Mouse (Mus musculus) kidney, postnatal 0 days (tissue): ENCODE data around the gene Jsrp1. TPM values are rescaled to one million over a fixed set of nuclear protein-coding genes. Genes with fewer than 3 reads are reported as not detected.

ENCODE experiments used
- ATAC-seq: fragments of 200-750 bp; cut with Nextera tagmentation; replicated peaks from 2 replicates; pipeline ENCODE4 v1.8.0; 2017; ENCODE audit warnings: low read depth, moderate number of reproducible peaks, moderate TSS enrichment, moderate library complexity; ENCODE audit not compliant: low FRiP score
- DNase-seq: peaks from one replicate; pipeline ENCODE4 v3.0.0-alpha.2; 2016; ENCODE audit warnings: low spot score
- H3K27ac ChIP-seq: fragments of 300-500 bp; sonication (generic); 2 replicates; pipeline ENCODE4 v1.5.1; 2014; ENCODE audit warnings: mild to moderate bottlenecking
- H3K27me3 ChIP-seq: fragments of 300-500 bp; sonication (generic); 2 replicates; pipeline ENCODE4 v1.6.1; 2014; ENCODE audit warnings: low read length, mixed read lengths; ENCODE audit not compliant: insufficient read depth
- H3K36me3 ChIP-seq: fragments of 300-500 bp; sonication (generic); 2 replicates; pipeline ENCODE4 v1.6.1; 2014; ENCODE audit warnings: low read length, mixed read lengths; ENCODE audit not compliant: insufficient read depth
- H3K4me1 ChIP-seq: fragments of 300-500 bp; sonication (generic); replicated peaks from 2 replicates; pipeline ENCODE4 v1.6.1; 2014; ENCODE audit warnings: antibody characterized with exemption, low read length, mixed read lengths; ENCODE audit not compliant: insufficient read depth
- H3K4me2 ChIP-seq: fragments of 300-500 bp; sonication (generic); 2 replicates; pipeline ENCODE4 v1.6.1; 2014; ENCODE audit warnings: mild to moderate bottlenecking, low read length, moderate library complexity, mixed read lengths
- H3K4me3 ChIP-seq: fragments of 300-500 bp; sonication (generic); replicated peaks from 2 replicates; pipeline ENCODE4 v1.5.1; 2014; ENCODE audit warnings: low read depth, low read length
- H3K9ac ChIP-seq: fragments of 300-500 bp; sonication (generic); 2 replicates; pipeline ENCODE4 v1.6.1; 2014; ENCODE audit warnings: low read depth, low read length
- H3K9me3 ChIP-seq: fragments of 300-500 bp; sonication (generic); replicated peaks from 2 replicates; pipeline ENCODE4 v1.6.1; 2016; ENCODE audit warnings: low read length, inconsistent platforms, mixed read lengths
- CTCF ChIP-seq: IDR thresholded peaks from 2 replicates; pipeline ENCODE4 v1.5.1; 2016; ENCODE audit warnings: antibody characterized with exemption, low read depth, mild to moderate bottlenecking, moderate library complexity
- WGBS: fragments of 180-500 bp; shearing (Covaris S2); extraction: QIAGEN DNeasy Blood & Tissue Kit; methylation state at CpG from one replicate; pipeline ENCODE4 v1.1.7; 2014; 5-methylcytosine and 5-hydroxymethylcytosine counted together
- polyA plus RNA-seq: library from polyadenylated mRNA; unstranded; fragments of >200 nt; fragmentation: Nextera tagmentation; extraction: Ambion mirVana; gene quantifications from 2 replicates; pipeline ENCODE4 v1.2.1, GENCODE M21; 2015

Jsrp1 gene
- 4.0 and 4.6 TPM in 2 replicates for polyA plus RNA-seq

DNA sequence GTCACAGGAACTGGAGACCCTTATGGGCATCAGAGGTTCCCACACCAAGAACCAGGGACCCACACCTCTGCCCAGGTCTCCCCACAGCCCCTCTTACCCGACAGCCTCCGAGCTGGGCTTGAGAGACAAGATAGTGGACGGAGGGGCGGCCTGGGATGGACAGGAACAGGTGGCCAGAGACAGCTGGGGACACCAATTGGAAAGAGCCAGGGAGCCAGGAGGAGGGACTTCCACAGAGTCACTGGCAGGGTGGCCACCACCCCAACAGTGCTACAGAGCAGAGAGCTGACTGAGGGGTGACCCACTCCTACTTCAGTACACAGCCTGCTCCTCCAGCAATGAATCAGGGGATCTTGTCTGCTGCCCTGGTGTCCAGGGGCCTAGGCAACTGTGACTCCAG is at the start of gene Jsrp1:
TSS of gene Jsrp1 (minus strand) at position 133 of the 400 bp plus-strand sequence.
- no peaks in the 10 kb centered on the region for H3K27me3 ChIP-seq
- no peak within 1 kb of the TSS for H3K4me3 ChIP-seq
- H3K4me1 ChIP-seq: peaks cover 12% of the 10 kb centered on the region
- no peak within 1 kb of the TSS for H3K9ac ChIP-seq
- no peak within 1 kb of the TSS for H3K27ac ChIP-seq
- 70% methylated on average over 4 of the region's 4 CpGs for WGBS
- no peaks in the 10 kb centered on the region for H3K9me3 ChIP-seq
- ATAC-seq (no peak), DNase-seq (no peak)
- H3K36me3 ChIP-seq: no peaks in the 10 kb centered on the region
- no peak for TF ChIP-seq CTCF
- H3K4me2 ChIP-seq: no peak within 1 kb of the TSS

DNA sequence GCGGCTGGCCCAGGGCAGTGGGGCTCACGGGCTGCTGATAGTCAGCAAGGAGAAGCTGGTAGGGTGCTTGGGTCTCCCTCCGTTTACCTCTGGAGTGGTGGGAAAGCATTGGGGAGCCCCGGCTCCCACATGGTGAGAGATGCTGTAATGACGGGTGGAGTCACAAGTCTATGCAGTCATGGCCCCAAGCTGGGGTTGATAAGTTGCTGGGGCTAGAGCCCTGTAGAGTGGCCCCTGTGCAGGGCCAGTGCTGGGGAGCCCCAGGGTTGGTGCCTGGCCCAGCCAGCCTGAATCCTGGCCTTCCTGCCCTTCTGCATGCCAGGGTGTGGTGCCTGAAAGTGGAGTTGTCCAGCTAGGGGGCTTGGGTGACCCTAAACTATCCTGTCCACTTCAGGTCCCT is 49.0 kb upstream of the Jsrp1 start:
- H3K9me3 ChIP-seq: no peaks in the 10 kb centered on the region
- 97% methylated on average over 5 of the region's 5 CpGs for WGBS
- H3K27ac ChIP-seq: no peak overlapping the region
- TF ChIP-seq CTCF: no peak
- H3K4me1 ChIP-seq: no peaks in the 10 kb centered on the region
- ATAC-seq (no peak), DNase-seq (no peak)
- no peak overlapping the region for H3K9ac ChIP-seq
- H3K36me3 ChIP-seq: peaks cover 49% of the 10 kb centered on the region
- no peak overlapping the region for H3K4me2 ChIP-seq
- no peak overlapping the region for H3K4me3 ChIP-seq
- no peaks in the 10 kb centered on the region for H3K27me3 ChIP-seq

- WGBS: 68% methylated on average over 7 of the region's 7 CpGs
- H3K9ac ChIP-seq: 0 out of 2 replicates have a peak overlapping the region, but pooled peaks have one; percentile 23
- DNase-seq: no peak
- H3K4me2 ChIP-seq: no peak overlapping the region
- peaks cover 16% of the 10 kb centered on the region for H3K4me1 ChIP-seq
- peaks cover 20% of the 10 kb centered on the region for H3K36me3 ChIP-seq
- H3K27me3 ChIP-seq: no peaks in the 10 kb centered on the region
- H3K4me3 ChIP-seq: no peak overlapping the region
- no peak for ATAC-seq
- no peak for TF ChIP-seq CTCF
- H3K27ac ChIP-seq: no peak overlapping the region
- H3K9me3 ChIP-seq: no peaks in the 10 kb centered on the region
Measured at GRCm38 (mm10) chr10:80858350-80858935, 45.1 kb upstream of the Jsrp1 start.

- Histone ChIP-seq H3K27me3 (no peaks in the 10 kb centered on the region), H3K9ac (0 out of 2 replicates have a peak overlapping the region, but pooled peaks have one; percentile 23), H3K4me2 (no peak overlapping the region), H3K4me3 (no peak overlapping the region), H3K4me1 (peaks cover 16% of the 10 kb centered on the region), H3K36me3 (peaks cover 19% of the 10 kb centered on the region), H3K27ac (no peak overlapping the region), H3K9me3 (no peaks in the 10 kb centered on the region)
- ATAC-seq (no peak), DNase-seq (no peak)
- no peak for TF ChIP-seq CTCF
- WGBS: 67% methylated on average over 3 of the region's 3 CpGs
Measured at GRCm38 (mm10) chr10:80857848-80858247, 44.5 kb upstream of the Jsrp1 start.

GRCm38 (mm10) chr10:80857386-80857785 is 44.1 kb upstream of the Jsrp1 start:
- Histone ChIP-seq H3K9ac (0 out of 2 replicates have a peak overlapping the region, but pooled peaks have one; percentile 23), H3K4me1 (peaks cover 16% of the 10 kb centered on the region), H3K36me3 (peaks cover 17% of the 10 kb centered on the region), H3K4me3 (no peak overlapping the region), H3K4me2 (no peak overlapping the region), H3K27me3 (no peaks in the 10 kb centered on the region), H3K9me3 (no peaks in the 10 kb centered on the region), H3K27ac (no peak overlapping the region)
- 73% methylated on average over 8 of the region's 8 CpGs for WGBS
- no peak for TF ChIP-seq CTCF
- ATAC-seq: no peak
- DNase-seq: no peak

- H3K4me3 ChIP-seq: no peak overlapping the region
- H3K4me1 ChIP-seq: peaks cover 16% of the 10 kb centered on the region
- peaks cover 17% of the 10 kb centered on the region for H3K36me3 ChIP-seq
- H3K27ac ChIP-seq: no peak overlapping the region
- no peak for TF ChIP-seq CTCF
- WGBS: 84% methylated on average over 5 of the region's 5 CpGs
- ATAC-seq: no peak
- no peaks in the 10 kb centered on the region for H3K9me3 ChIP-seq
- no peak for DNase-seq
- no peak overlapping the region for H3K9ac ChIP-seq
- H3K4me2 ChIP-seq: no peak overlapping the region
- no peaks in the 10 kb centered on the region for H3K27me3 ChIP-seq
Measured at GRCm38 (mm10) chr10:80856908-80857307, 43.6 kb upstream of the Jsrp1 start.
